Mouse (Mus musculus) bone marrow, adult 2 months (tissue): ENCODE measurements around the gene Ago3.

ENCODE experiments used
- CTCF ChIP-seq: fragments of 200-500 bp; IDR thresholded peaks from 2 replicates; pipeline ENCODE4 v1.5.1; 2011; ENCODE audit warnings: low read length, control low read depth; ENCODE audit not compliant: control insufficient read depth, insufficient read depth
- POLR2A ChIP-seq: fragments of 200-500 bp; IDR thresholded peaks from 2 replicates; pipeline ENCODE4 v1.6.1; 2011; ENCODE audit warnings: low read depth, mild to moderate bottlenecking, control low read depth, low read length, borderline replicate concordance; ENCODE audit not compliant: control insufficient read depth

- TF ChIP-seq POLR2A (0 out of 2 replicates have a peak, but pooled peaks have one; percentile 52), CTCF (no peak)
Measured at GRCm38 (mm10) chr4:126429347-126430079, at the start of gene Ago3.
